In the genomic region with DNA sequence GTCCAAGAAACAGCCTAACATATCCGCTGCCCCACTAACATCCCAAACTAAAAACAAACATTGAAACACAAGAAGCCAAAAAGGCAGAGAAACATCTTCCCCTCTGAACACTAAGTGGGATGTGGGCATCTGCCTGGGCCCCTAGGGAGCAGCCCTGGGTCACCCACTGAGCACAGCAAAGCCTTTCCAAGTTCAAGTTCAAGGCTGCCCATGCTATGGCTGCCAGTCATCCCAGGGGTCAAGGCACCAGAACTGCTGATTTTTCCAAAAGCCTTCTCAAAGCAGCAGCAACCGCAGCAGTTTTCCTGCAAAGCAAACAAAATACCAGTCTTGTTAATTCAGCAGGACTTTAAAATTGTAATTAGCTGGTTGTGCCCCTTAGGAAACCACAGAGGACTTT, we compare ENCODE assay signal across 20 mouse cellular contexts.
DNase-seq lines count a peak whose midpoint lies in the region; ATAC-seq lines count a peak whose summit lies in the region.
"Had no signal": no experiment of that assay in that cellular context is flagged by ENCODE, and none has a peak within 500 bp of the region (broad histone marks: within the 10 kb centered on the region; RNA-seq: fewer than 3 reads in every experiment).

No protein-coding gene starts in this region.

- H3K4me2 ChIP-seq in hindbrain, embryonic 11.5 days (replicated peaks; ENCODE audit: low read depth, low read length): no peak overlapping the region
- no peak overlapping the region for H3K4me2 ChIP-seq in hindbrain, embryonic 13.5 days
- no peak overlapping the region for H3K4me2 ChIP-seq in limb, embryonic 12.5 days
- H3K4me2 ChIP-seq in kidney, embryonic 16.5 days (replicated peaks; ENCODE audit: low read depth, low read length): no peak overlapping the region
- H3K4me2 ChIP-seq: embryonic facial prominence, embryonic 12.5 days; liver, embryonic 13.5 days had no signal

- no peaks in the 10 kb centered on the region for H3K36me3 ChIP-seq in hindbrain, embryonic 11.5 days (ENCODE audit: control insufficient read depth, insufficient read depth, low read length)
- no peaks in the 10 kb centered on the region for H3K36me3 ChIP-seq in hindbrain, embryonic 13.5 days
- no peaks in the 10 kb centered on the region for H3K36me3 ChIP-seq in embryonic facial prominence, embryonic 10.5 days (replicated peaks)
- no peaks in the 10 kb centered on the region for H3K36me3 ChIP-seq in limb, embryonic 12.5 days
- H3K36me3 ChIP-seq in kidney, embryonic 16.5 days (ENCODE audit: insufficient read depth, low read length): no peaks in the 10 kb centered on the region
- H3K36me3 ChIP-seq: embryonic facial prominence, embryonic 12.5 days; forebrain, embryonic 10.5 days; liver, embryonic 13.5 days had no signal

- peak; percentile 11 for DNase-seq in embryo, embryonic 10 days (ENCODE audit: low spot score)
- DNase-seq in embryo, embryonic 10.5 days (ENCODE audit: low spot score): no peak
- DNase-seq in hindbrain, embryonic 11.5 days (ENCODE audit: low spot score): peak; percentile 23
- DNase-seq in embryonic facial prominence, embryonic 10.5 days (ENCODE audit: low spot score): peak; percentile 50
- no peak for DNase-seq in cerebellum, postnatal 14 days
- DNase-seq: adrenal gland, adult 8-10 months; heart, postnatal 36 days; kidney, adult 18-20 months; kidney, postnatal 14 days; liver, embryonic 13.5 days; lung, postnatal 14 days; midbrain, embryonic 14.5 days; thymus, adult 2 months had no signal

- H3K27me3 ChIP-seq in hindbrain, embryonic 11.5 days (ENCODE audit: control insufficient read depth, insufficient read depth, low read length): no peaks in the 10 kb centered on the region
- no peaks in the 10 kb centered on the region for H3K27me3 ChIP-seq in hindbrain, embryonic 13.5 days
- 0 out of 2 replicates have a peak, but pooled peaks cover 13% of the 10 kb centered on the region for H3K27me3 ChIP-seq in embryonic facial prominence, embryonic 10.5 days (replicated peaks; ENCODE audit: low read depth, poor library complexity, severe bottlenecking)
- peaks cover 2% of the 10 kb centered on the region; the same call in 1 of the 2 replicates for H3K27me3 ChIP-seq in limb, embryonic 12.5 days
- H3K27me3 ChIP-seq in kidney, embryonic 16.5 days (ENCODE audit: insufficient read depth, low read length): no peaks in the 10 kb centered on the region
- H3K27me3 ChIP-seq: embryonic facial prominence, embryonic 12.5 days; liver, embryonic 13.5 days had no signal

- WGBS in hindbrain, embryonic 11.5 days: 65% methylated on average over 2 of the region's 2 CpGs
- 78% methylated on average over 2 of the region's 2 CpGs for WGBS in hindbrain, embryonic 13.5 days
- 51% methylated on average over 2 of the region's 2 CpGs for WGBS in embryonic facial prominence, embryonic 10.5 days
- WGBS in limb, embryonic 12.5 days: 68% methylated on average over 2 of the region's 2 CpGs
- WGBS in kidney, embryonic 16.5 days: 50% methylated on average over 2 of the region's 2 CpGs

- H3K9me3 ChIP-seq in hindbrain, embryonic 11.5 days (ENCODE audit: control insufficient read depth, low read length): no peaks in the 10 kb centered on the region
- no peaks in the 10 kb centered on the region for H3K9me3 ChIP-seq in hindbrain, embryonic 13.5 days
- H3K9me3 ChIP-seq in embryonic facial prominence, embryonic 10.5 days: no peaks in the 10 kb centered on the region
- H3K9me3 ChIP-seq in limb, embryonic 12.5 days: no peaks in the 10 kb centered on the region
- no peaks in the 10 kb centered on the region for H3K9me3 ChIP-seq in kidney, embryonic 16.5 days (ENCODE audit: low read length)
- H3K9me3 ChIP-seq: embryonic facial prominence, embryonic 12.5 days; forebrain, embryonic 10.5 days; liver, embryonic 13.5 days; megakaryocyte, embryonic 14.5 days had no signal

- no peak for ATAC-seq in hindbrain, embryonic 11.5 days (ENCODE audit: low FRiP score)
- no peak for ATAC-seq in hindbrain, embryonic 13.5 days (ENCODE audit: low FRiP score)
- no peak for ATAC-seq in limb, embryonic 12.5 days (ENCODE audit: insufficient number of reproducible peaks, insufficient read depth, low FRiP score, low TSS enrichment, low read depth)
- ATAC-seq in kidney, embryonic 16.5 days (ENCODE audit: low FRiP score, low TSS enrichment): no peak

- H3K4me1 ChIP-seq in hindbrain, embryonic 11.5 days (replicated peaks; ENCODE audit: control insufficient read depth, insufficient read depth, low read length): no peaks in the 10 kb centered on the region
- peaks cover 5% of the 10 kb centered on the region; the same call in 1 of the 2 replicates for H3K4me1 ChIP-seq in hindbrain, embryonic 13.5 days (replicated peaks)
- H3K4me1 ChIP-seq in embryonic facial prominence, embryonic 10.5 days: peaks cover 14% of the 10 kb centered on the region
- H3K4me1 ChIP-seq in limb, embryonic 12.5 days (replicated peaks): peaks cover 28% of the 10 kb centered on the region
- H3K4me1 ChIP-seq in kidney, embryonic 16.5 days (ENCODE audit: insufficient read depth, low read length): peaks cover 6% of the 10 kb centered on the region; the same call in 1 of the 2 replicates

- no peak overlapping the region for H3K4me3 ChIP-seq in hindbrain, embryonic 11.5 days (ENCODE audit: low read depth, low read length)
- no peak overlapping the region for H3K4me3 ChIP-seq in hindbrain, embryonic 13.5 days
- no peak overlapping the region for H3K4me3 ChIP-seq in embryonic facial prominence, embryonic 10.5 days
- H3K4me3 ChIP-seq in limb, embryonic 12.5 days (replicated peaks): no peak overlapping the region
- H3K4me3 ChIP-seq in kidney, embryonic 16.5 days (ENCODE audit: low read length): no peak overlapping the region
- H3K4me3 ChIP-seq: embryonic facial prominence, embryonic 12.5 days; forebrain, embryonic 10.5 days; layer of hippocampus, adult 2 months; liver, embryonic 13.5 days; megakaryocyte, embryonic 14.5 days had no signal

- no peak overlapping the region for H3K27ac ChIP-seq in hindbrain, embryonic 11.5 days (ENCODE audit: low read depth, low read length)
- no peak overlapping the region for H3K27ac ChIP-seq in hindbrain, embryonic 13.5 days
- no peak overlapping the region for H3K27ac ChIP-seq in embryonic facial prominence, embryonic 10.5 days (replicated peaks)
- peak overlapping the region; percentile 84 for H3K27ac ChIP-seq in limb, embryonic 12.5 days
- no peak overlapping the region for H3K27ac ChIP-seq in kidney, embryonic 16.5 days (ENCODE audit: low read length)
- H3K27ac ChIP-seq: embryonic facial prominence, embryonic 12.5 days; forebrain, embryonic 10.5 days; layer of hippocampus, adult 2 months; liver, embryonic 13.5 days had no signal

- no peak overlapping the region for H3K9ac ChIP-seq in hindbrain, embryonic 11.5 days (ENCODE audit: low read depth, low read length)
- H3K9ac ChIP-seq in hindbrain, embryonic 13.5 days: no peak overlapping the region
- H3K9ac ChIP-seq in limb, embryonic 12.5 days (replicated peaks): no peak overlapping the region
- H3K9ac ChIP-seq in kidney, embryonic 16.5 days (replicated peaks; ENCODE audit: low read length): no peak overlapping the region
- H3K9ac ChIP-seq: embryonic facial prominence, embryonic 12.5 days; liver, embryonic 13.5 days had no signal

Comparison
In these comparisons a context has a peak if more than half of its experiments do, and no peak if none do; other contexts are left out.
1. DNase-seq: peak in embryo, embryonic 10 days (single experiment), hindbrain, embryonic 11.5 days (single experiment) and embryonic facial prominence, embryonic 10.5 days (single experiment); none in embryo, embryonic 10.5 days (single experiment) and cerebellum, postnatal 14 days (0 of 2).